Mouse (Mus musculus) spleen, adult 2 months (tissue): ENCODE results near the gene Rnf7. TPM values are rescaled to one million over a fixed set of nuclear protein-coding genes. Genes with fewer than 3 reads are reported as not detected.
A peak's percentile ranks its signal among the peaks of the same experiment; 100 is the strongest.
"Not testable (repeated sequence)": the region's sequence is repeated elsewhere in the genome, so short reads cannot be mapped to it uniquely, and the experiment has no call there.

Experiments used
- DNase-seq, 2 experiments: peaks; one replicate each; pipeline versions ENCODE4 v3.0.0 to v3.0.0-alpha.2; 2012 to 2021; ENCODE audit warnings: low spot score in 2 of 2, low read depth in 1 of 2
- H3K27ac ChIP-seq: fragments of 200-500 bp; 2 replicates; pipeline ENCODE4 v1.5.1; 2012; ENCODE audit warnings: low read length, inconsistent platforms; ENCODE audit not compliant: insufficient read depth
- H3K27me3 ChIP-seq: fragments of 200-500 bp; 2 replicates; pipeline ENCODE4 v1.6.1; 2012; ENCODE audit warnings: mild to moderate bottlenecking, moderate library complexity, low read length, inconsistent platforms; ENCODE audit not compliant: control insufficient read depth, insufficient read depth
- H3K36me3 ChIP-seq: fragments of 200-500 bp; 2 replicates; pipeline ENCODE4 v1.6.1; 2012; ENCODE audit warnings: mild to moderate bottlenecking, low read length, inconsistent platforms; ENCODE audit not compliant: control insufficient read depth, insufficient read depth
- H3K4me1 ChIP-seq: fragments of 200-500 bp; 2 replicates; pipeline ENCODE4 v1.6.1; 2011; ENCODE audit warnings: inconsistent platforms; ENCODE audit not compliant: control insufficient read depth, insufficient read depth, insufficient read length
- H3K4me3 ChIP-seq: fragments of 200-500 bp; 2 replicates; pipeline ENCODE4 v1.5.1; 2011; ENCODE audit warnings: mild to moderate bottlenecking, inconsistent platforms; ENCODE audit not compliant: insufficient read depth, insufficient read length; ENCODE audit errors: extremely low read depth
- CTCF ChIP-seq: fragments of 200-500 bp; IDR thresholded peaks from 2 replicates; pipeline ENCODE4 v1.5.1; 2011; ENCODE audit warnings: mild to moderate bottlenecking, inconsistent platforms; ENCODE audit not compliant: insufficient read depth, insufficient read length, insufficient replicate concordance; ENCODE audit errors: extremely low read depth
- POLR2A ChIP-seq: fragments of 200-500 bp; IDR thresholded peaks from 2 replicates; pipeline ENCODE4 v1.6.1; 2011; ENCODE audit warnings: low read depth, low read length, inconsistent platforms
- WGBS: fragments of 180-500 bp; shearing (Covaris S2); methylation state at CpG from one replicate; pipeline ENCODE4 v1.1.7; 2018; 5-methylcytosine and 5-hydroxymethylcytosine counted together
- polyA plus RNA-seq: library from polyadenylated mRNA; depleted of rRNA; stranded (reverse); fragments of >200 nt; gene quantifications from 2 replicates; pipeline ENCODE4 v1.2.3, GENCODE M21; 2012; rRNA removed

Rnf7 gene
- polyA plus RNA-seq: 87.0 and 92.5 TPM in 2 replicates

DNA sequence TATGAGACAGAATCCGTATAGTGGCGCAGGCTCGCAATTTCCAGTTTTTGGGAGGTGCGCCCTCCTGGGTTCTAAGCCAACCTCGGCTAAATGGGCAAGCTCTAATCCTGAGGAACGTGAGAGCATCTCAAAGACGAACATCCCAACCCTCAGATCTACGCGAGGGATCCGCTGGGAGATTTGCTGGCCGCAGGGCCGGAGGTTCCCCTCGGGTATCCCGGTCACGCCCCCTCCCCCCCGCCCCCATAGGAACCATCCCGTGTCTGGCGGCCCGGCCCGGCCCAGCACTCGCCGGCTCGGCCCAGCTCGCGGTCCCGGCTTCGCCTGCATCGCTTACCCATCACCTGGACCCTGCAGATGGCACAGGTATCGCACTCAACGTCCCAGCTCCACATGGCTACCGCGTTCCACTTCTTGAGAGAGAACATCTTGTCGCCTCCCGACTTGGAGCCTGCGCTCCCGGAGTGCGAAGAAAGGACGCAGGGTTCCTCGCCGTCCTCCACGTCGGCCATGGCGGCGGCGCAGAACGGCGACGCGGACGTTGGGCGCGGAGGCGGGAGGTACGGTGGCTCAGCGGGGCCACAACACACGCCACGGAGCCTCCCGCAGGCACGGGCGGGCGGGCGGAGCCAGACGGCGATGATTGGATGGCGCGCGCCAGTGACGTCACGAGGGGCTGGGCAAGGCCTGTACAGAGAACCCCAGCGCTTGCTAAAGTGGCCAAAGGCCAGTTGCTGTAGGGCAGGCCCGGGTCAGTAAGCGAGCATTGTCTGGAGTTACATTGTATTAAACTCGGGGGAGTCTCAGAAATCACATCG, at the start of gene Rnf7:
Gene Rnf7, minus strand, starts transcription at position 605 of the 818 bp plus-strand sequence.
- H3K36me3 ChIP-seq: no peaks in the 10 kb centered on the region; the same call in 1 of the 2 replicates
- H3K4me1 ChIP-seq: peaks cover 3% of the 10 kb centered on the region; the same call in 1 of the 2 replicates
- H3K27me3 ChIP-seq: no peaks in the 10 kb centered on the region
- WGBS: 1% methylated on average over 74 of the region's 74 CpGs
- DNase-seq: peak; percentile 86 to 99
- H3K4me3 ChIP-seq: peak within 1 kb of the TSS; percentile 58
- TF ChIP-seq CTCF (no peak), POLR2A (no peak; the same call in 1 of the 2 replicates)
- H3K27ac ChIP-seq: peak within 1 kb of the TSS; percentile 62

- H3K4me3 ChIP-seq: no peak overlapping the region
- TF ChIP-seq POLR2A: no peak
- no peak for TF ChIP-seq CTCF
Measured at GRCm38 (mm10) chr9:96526011-96526410, 47.5 kb upstream of the Rnf7 start.

DNA sequence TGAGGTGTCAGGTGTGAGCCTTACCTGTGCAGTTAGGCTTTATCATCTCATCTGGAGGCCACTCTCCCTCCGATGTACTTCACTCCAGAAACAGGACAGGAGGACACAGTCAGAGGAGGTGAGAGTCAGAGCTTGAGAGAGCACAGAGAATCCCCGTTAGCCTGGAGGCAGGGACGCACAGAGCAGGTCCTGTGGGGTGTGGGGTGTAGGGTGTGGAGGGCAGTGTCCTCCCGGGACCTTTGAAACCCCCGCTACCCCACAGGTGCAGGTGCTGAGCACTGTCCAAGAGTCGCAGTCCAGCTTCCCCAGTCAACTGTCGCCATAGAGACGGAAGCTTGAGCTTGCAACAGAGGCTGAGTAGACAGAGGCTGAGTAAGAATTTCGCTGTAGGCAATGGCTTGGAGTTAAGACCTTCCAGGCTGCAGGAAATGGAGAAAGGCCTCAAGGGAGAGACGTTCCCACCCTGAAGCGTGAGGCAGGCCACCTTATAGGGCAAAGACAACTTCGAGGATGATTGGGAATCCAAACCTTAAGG, 46.6 kb upstream of the Rnf7 start, which contains the start of gene Gm28729:
Gene Gm28729, minus strand, starts transcription at position 293 of the 535 bp plus-strand sequence.
- TF ChIP-seq CTCF (no peak), POLR2A (no peak)
- 57% methylated on average over 12 of the region's 12 CpGs for WGBS

More at GRCm38 (mm10) chr9:96526011-96526410, 47.5 kb upstream of the Rnf7 start:
- DNase-seq: no peak
- Histone ChIP-seq H3K4me1 (no peaks in the 10 kb centered on the region), H3K27me3 (no peaks in the 10 kb centered on the region), H3K36me3 (no peaks in the 10 kb centered on the region), H3K27ac (no peak overlapping the region)
- 80% methylated on average over 4 of the region's 4 CpGs for WGBS

GRCm38 (mm10) chr9:96523148-96523547, 44.7 kb upstream of the Rnf7 start:
- no peaks in the 10 kb centered on the region for H3K36me3 ChIP-seq
- no peak for DNase-seq

More for the DNA sequence above, 46.6 kb upstream of the Rnf7 start, which contains the start of gene Gm28729:
- Histone ChIP-seq H3K27me3 (no peaks in the 10 kb centered on the region), H3K36me3 (no peaks in the 10 kb centered on the region), H3K27ac (no peak within 1 kb of the TSS), H3K4me3 (no peak within 1 kb of the TSS), H3K4me1 (no peaks in the 10 kb centered on the region)
- no peak for DNase-seq

DNA sequence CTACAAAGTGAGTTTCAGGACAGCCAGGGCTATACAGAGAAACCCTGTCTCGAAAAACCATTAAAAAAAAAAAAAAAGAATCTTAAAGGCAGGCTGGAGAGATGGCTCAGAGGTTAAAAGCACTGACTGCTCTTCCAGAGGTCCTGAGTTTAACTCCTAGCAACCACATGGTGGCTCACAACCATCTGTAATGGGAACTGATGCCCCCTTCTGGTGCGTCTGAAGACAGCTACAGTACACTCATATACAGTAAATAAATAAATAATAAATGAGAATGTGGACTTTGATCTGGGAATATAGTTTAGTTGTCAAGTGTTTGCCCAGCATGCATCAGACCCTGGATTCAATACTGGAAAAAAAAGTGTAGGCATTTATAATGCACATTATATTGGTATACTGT, 43.1 kb upstream of the Rnf7 start:
- H3K36me3 ChIP-seq, H3K27me3 ChIP-seq, H3K27ac ChIP-seq, DNase-seq, H3K4me3 ChIP-seq, H3K4me1 ChIP-seq: not testable (repeated sequence)
- WGBS: 91% methylated on average over 2 of the region's 2 CpGs

More at GRCm38 (mm10) chr9:96523148-96523547, 44.7 kb upstream of the Rnf7 start:
- no peaks in the 10 kb centered on the region for H3K27me3 ChIP-seq
- no peak overlapping the region for H3K27ac ChIP-seq
- TF ChIP-seq POLR2A: no peak
- no peak for TF ChIP-seq CTCF
- no peak overlapping the region for H3K4me3 ChIP-seq
- no peaks in the 10 kb centered on the region for H3K4me1 ChIP-seq
- 92% methylated on average over 5 of the region's 5 CpGs for WGBS

GRCm38 (mm10) chr9:96517429-96517828, 39.0 kb upstream of the Rnf7 start:
- H3K4me3 ChIP-seq: no peak overlapping the region
- H3K27ac ChIP-seq: no peak overlapping the region
- DNase-seq: no peak
- 18% methylated on average over 4 of the region's 4 CpGs for WGBS
- H3K27me3 ChIP-seq: no peaks in the 10 kb centered on the region
- no peaks in the 10 kb centered on the region for H3K4me1 ChIP-seq
- H3K36me3 ChIP-seq: no peaks in the 10 kb centered on the region
- TF ChIP-seq CTCF (no peak), POLR2A (no peak)

DNA sequence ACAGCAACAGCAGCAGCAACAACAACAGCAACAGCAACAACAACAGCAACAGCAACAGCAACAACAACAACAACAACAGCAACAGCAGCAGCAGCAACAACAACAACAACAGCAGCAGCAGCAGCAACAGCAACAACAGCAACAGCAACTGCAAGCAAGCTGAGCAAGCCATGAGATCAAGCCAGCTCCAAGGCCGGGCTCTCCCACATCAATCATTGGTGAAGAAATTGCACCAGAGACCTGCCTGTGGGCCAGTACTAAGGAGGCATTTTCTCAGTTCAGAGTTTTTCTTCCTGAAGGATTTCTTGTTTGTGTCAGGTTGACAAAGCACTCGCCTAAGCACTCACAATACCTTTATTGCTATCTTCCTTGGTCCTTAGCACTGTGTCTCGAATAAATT, 38.3 kb upstream of the Rnf7 start:
- 79% methylated on average over 3 of the region's 3 CpGs for WGBS
- H3K4me3 ChIP-seq: no peak overlapping the region
- DNase-seq: no peak
- H3K36me3 ChIP-seq: no peaks in the 10 kb centered on the region
- H3K4me1 ChIP-seq: no peaks in the 10 kb centered on the region
- H3K27me3 ChIP-seq: no peaks in the 10 kb centered on the region
- H3K27ac ChIP-seq: no peak overlapping the region
- TF ChIP-seq CTCF (no peak), POLR2A (no peak)
